Mouse (Mus musculus) bone marrow macrophage, adult 2 months (primary cell): ENCODE results near the gene Myo5a.

Experiments
- CTCF ChIP-seq: IDR thresholded peaks from 2 replicates; pipeline ENCODE4 v1.5.1; 2012; ENCODE audit warnings: low read depth, mild to moderate bottlenecking, low read length, moderate library complexity
- POLR2A ChIP-seq: IDR thresholded peaks from 2 replicates; pipeline ENCODE4 v1.6.1; 2012; ENCODE audit warnings: mild to moderate bottlenecking, low read depth, low read length, borderline replicate concordance

- TF ChIP-seq POLR2A (no peak), CTCF (no peak)
Measured at GRCm38 (mm10) chr9:75246080-75246930, 175.5 kb downstream of the Myo5a start.
